Mouse (Mus musculus): Measurements from ENCODE around the gene Cbx7.
"Not testable (repeated sequence)": the region's sequence is repeated elsewhere in the genome, so short reads cannot be mapped to it uniquely, and the experiment has no call there.

Gene Cbx7

DNA sequence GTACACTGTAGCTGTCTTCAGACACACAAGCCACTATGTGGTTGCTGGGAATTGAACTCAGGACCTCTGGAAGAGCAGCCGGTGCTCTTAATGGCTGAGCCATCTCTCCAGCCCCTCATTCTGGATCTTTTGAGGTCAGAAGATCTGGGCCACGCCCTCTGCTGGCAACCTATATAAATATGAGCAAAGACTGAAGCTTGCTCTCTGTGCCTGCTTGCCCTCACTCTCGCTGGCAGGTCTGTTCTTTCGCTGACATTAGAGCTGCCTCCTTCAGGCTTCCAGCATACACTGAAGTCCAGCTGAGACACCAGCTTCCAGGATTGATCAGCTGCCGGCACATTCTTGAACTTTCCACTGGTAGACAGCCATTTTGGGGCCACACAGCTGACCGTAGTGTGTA lies 23.2 kb downstream of the Cbx7 start:
- peak; percentile 52 for DNase-seq (ENCODE audit: low read depth)

DNA sequence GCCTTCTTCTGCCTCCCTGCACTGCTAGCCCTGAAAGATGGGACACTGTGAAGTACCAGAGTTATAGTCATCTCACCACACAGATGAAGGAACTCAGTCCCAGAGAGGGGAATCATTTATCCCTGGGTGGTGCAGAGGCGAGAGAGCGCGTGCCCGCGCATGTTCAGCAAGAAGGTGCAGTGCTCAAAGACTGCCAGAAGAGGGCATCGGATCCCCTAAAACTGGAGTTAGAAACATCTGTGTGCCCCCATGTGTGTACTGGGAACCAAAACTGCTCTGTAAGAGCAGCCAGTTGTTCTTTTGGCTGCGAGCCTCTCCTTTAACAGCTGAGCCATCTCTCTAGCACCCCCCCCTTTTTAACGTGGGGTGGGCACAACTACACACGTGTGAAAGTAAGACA lies 24.1 kb downstream of the Cbx7 start:
- DNase-seq (ENCODE audit: low read depth): peak; percentile 69

DNA sequence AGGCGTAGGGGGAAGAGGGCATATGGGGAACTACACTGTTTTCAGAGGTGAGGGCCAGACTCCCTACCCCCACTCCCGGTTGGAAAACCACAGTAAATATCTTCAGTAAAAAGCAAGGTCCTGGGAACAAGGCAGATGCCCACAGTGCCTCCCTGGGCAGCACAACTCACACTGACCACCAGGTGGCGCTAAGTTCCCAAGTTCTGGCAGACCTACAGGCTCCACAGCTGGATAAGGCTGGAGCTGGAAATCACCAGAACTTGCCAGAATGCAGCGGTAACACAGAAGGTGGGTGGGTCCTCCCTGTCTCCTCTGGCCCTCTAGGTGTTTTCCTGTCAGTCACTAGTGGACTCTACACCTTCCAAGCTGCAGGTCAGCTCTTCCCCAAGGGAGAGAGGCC lies 24.9 kb downstream of the Cbx7 start:
- DNase-seq (ENCODE audit: low read depth): peak; percentile 93

DNA sequence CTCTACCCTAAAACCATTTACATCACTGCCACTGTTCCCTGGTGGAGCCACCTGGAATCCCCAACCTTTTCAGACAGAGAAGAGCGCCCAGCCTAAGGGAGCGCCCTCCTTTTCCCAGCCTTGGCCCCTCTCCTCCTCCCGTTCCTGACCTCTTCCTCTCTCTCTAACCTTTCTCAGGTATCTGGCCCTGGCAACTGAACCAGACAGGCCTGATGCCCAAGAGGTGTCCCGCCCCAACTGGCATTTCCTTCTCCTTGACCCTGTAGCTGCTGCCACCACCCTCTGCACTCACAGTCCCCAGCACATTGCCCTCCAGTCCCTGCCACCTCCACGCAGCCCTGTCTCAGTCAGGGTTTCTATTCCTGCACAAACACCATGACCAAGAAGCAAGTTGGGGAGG lies 26.0 kb downstream of the Cbx7 start:
- no peak for DNase-seq (ENCODE audit: low read depth)

DNA sequence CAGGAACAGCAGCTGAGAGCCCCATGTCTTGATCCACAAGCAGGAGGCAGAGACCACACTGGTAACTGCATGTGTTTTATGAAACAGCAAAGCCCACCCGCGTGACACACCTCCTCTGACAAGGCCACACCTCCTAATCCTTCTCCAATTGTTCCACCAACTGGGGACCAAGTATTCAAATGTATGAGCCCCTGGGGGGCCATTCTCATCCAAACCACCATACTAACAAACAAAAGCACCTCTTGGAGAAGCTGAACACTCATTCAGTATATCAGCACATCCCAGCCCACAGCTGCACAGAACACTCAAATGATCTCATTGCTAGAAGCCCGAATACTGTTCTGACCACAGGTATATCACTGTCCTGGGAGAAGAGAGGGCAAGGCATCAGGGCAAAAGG lies 27.3 kb downstream of the Cbx7 start:
- DNase-seq (ENCODE audit: low read depth): no peak

DNA sequence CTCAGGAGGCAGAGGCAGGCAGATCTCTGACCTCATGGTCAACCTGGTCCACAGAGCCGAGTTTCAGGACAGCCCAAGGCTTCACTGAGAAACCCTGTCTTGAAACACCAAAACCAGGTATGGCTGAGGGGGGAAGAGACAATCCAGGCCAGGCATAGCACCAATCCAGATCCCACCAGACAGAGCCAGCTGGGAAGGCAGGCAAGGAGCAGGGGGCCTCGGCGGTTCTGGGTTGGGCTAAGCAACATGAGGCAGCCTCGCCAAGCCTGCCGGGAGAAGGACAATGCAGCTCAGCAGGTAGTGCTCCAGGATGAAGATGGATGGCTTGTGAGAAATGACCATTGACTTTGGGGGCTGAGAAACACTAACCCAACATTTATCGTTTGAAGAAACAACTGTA lies 28.4 kb downstream of the Cbx7 start:
- DNase-seq (ENCODE audit: low read depth): no peak

DNA sequence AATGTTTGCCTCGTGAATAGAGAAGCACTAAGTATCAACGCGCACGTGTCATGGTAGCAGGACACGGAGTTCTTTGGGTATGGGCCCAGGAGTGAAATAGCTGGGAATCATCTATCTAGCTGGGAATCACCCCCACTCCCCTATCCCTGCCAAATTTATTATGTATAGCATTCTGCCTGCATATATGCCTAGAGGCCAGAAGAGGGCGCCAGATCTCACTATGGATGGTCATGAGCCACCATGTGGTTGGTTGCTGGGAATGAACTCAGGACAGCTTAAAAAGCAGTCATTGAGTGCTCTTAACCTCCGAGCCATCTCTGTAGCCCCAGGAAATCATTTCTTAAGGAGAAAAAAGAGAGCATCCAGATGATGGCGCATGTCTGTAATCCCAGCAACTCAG lies 30.0 kb downstream of the Cbx7 start:
- DNase-seq (ENCODE audit: low read depth): peak; percentile 84

DNA sequence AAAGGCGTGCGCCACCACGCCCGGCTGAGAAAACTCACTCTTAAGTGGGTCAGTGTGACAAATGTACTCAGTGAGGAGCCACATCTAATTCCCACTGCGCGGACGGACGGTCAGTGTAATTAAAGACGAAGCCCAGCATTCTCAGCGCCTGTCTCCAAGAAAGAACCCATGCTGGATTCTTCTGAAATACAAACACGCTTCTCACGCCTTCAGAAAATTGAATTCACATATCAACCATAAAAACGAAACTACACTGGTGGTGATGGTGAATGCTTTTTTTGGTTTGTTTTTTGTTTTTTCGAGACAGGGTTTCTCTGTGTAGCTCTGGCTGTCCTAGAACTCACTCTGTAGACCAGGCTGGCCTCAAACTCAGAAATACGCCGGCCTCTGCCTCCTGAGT lies 31.0 kb downstream of the Cbx7 start:
- DNase-seq (ENCODE audit: low read depth): no peak

DNA sequence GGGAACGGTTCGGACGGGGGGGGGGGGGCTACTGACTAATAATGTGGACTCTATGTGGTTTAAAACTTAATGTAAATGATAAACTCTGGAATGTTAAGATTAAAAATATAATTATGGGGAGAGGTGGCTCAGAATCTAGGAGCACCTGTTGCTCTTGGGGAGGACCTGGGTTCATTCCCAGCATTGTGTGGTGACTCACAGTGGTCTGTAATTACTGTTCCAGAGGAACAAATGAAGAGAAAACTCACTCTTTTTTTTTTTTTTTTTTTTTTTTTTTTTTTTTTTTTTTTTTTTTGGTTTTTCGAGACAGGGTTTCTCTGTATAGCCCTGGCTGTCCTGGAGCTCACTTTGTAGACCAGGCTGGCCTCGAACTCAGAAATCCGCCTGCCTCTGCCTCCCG lies 31.4 kb downstream of the Cbx7 start:
- not testable (repeated sequence) for DNase-seq (ENCODE audit: low read depth)

DNA sequence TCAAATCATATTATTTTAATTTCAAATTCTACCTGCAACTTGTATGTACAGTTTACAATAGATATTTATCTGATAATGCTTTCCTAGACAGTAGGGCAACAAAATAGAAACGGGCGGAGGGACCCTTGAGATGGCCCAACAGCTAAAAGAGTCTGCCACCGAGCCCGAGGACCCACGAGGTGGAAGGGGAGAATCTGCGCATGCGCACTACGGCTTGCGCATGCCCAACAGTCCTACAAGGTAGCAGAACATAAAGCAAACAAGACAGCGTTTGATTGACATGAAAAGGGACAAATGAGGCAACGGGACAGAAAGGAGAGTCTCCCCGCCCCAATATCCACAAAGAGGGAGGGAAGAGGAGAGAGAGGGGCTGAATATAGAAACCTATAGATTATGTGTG lies 31.9 kb downstream of the Cbx7 start:
- no peak for DNase-seq (ENCODE audit: low read depth)

DNA sequence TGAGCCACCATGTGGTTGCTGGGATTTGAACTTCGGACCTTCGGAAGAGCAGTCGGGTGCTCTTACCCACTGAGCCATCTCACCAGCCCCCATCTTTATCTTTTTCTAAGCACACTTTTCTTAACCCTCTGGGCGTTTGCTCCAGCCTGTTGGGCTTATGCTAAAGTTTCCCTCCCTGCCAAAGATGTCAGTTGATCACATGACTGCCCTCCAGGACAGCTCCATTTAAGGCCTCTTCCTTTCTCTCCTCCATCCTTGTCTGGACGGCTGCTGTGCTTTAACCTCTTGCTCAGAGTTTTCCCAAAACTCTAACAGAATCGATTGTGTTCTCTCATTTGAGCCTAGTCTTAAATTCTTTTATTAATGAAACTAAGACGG lies 34.6 kb downstream of the Cbx7 start:
- DNase-seq (ENCODE audit: low read depth): no peak

DNA sequence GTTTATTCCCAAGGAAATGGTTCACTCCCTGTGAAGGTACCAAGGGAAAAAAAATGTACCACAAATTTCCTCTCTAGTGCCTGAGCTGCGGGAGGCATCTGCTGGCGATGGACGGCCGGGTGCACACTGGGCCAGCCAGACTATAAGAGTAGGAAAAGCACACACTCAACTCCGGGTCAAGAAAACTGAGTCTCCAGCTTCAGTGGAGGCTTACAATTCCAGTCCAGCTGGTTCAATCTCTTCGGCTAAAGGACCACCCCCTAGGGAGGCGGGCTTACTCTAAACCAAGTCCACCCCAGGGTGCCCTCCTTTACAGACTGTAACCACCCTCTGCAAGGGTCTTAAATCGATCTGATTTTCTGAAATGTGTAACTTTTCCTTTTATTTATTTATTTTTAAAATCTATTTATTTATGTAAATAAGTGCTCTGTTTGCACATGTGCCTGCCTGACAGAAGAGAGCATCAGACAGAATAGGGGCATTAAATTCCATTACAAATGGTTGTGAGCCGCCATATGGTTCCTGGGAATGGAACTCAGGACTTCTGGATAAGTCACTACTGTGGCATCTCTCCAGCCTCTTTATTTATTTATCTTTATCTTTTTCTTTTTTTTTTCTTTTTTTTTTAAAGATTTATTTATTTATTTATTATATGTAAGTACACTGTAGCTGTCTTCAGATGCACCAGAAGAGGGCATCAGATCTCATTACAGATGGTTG lies 35.1 kb downstream of the Cbx7 start:
- peak; percentile 18 for DNase-seq (ENCODE audit: low read depth)

DNA sequence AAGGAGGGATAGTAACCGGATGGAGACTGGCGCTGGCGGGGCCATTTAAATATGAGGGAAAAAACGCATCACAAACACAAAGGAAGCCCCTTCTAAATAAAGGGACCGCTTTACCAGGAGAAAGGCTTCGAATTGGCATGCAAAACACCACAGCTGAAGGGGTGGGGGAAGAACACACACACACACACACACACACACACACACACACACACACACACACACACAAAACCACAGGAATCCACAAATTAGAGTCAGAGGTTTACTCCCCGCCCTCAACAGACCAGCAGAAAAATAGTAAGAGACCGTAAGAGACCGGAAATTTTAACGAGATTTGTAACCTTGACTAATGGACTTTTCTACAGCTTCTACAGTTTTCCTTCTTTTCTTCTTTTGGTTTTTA lies 36.1 kb downstream of the Cbx7 start:
- DNase-seq (ENCODE audit: low read depth): peak; percentile 75

DNA sequence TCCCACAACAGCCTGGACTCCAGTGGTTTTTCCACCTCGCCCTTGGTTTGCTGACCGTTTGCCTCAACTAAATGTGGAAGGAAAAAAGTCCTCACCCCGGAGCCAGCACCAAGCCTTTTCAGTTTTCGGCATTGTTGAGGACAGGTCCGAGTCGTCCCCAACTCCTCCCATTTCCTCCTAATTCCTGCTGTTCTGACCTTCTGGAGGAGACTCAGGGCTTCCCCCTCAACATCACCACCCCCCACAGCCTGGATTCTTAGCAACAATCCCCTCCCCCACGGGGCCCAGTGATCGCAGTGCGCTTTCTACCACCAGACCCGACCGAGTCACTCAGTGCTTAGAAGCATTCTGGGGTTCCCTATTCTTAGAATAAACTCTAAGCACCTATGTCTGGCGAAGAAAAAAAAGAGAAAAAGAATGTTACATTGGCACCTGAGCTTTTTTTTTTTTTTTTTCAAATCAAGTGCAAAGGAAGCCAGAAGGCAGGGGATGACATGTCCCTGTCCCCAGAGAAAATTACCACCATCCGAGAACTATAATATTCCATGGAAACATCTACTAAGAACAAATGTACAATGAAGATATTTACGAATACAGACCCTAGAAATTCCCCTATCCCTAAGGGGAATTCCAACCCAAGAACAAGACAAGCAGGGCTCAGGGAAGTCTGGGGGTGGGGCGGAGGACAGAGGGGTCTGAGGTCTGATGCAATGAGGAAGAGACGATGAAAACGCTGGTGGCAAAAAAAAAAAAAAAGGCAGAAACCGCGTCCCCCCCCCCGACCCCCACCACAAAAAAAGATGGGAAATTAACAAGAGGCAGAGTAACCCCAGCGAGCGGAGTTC lies 37.0 kb downstream of the Cbx7 start:
- peak; percentile 71 for DNase-seq (ENCODE audit: low read depth)

DNA sequence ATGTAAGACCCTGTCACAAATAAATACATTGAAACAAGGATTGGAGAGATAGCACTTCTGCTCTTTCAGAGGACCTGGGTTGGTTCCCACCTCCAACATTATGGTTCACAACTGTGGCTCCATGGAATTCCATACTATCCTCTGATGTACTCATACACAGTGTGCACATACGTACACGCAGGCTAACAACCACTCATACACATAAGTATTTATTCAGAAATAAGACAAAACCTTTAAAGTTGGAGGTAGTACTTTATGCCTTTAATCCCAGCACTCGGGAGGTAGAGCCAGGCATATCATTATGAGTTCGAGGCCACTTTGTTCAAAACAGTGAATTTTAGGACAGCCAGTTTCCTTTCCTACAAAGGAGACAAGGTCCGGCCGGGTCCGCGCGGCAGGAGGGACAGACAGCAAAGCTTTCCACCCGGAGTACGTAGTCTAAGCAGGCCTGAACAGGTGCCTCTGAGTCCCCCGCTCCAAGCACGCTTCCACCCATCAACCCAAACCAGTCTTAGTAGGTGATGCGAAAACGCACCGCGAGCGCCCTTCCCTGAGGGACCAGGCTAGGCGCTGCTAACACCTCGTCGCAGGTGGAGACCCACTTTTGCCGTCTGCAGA lies 37.8 kb downstream of the Cbx7 start:
- peak; percentile 65 for DNase-seq (ENCODE audit: low read depth)

DNA sequence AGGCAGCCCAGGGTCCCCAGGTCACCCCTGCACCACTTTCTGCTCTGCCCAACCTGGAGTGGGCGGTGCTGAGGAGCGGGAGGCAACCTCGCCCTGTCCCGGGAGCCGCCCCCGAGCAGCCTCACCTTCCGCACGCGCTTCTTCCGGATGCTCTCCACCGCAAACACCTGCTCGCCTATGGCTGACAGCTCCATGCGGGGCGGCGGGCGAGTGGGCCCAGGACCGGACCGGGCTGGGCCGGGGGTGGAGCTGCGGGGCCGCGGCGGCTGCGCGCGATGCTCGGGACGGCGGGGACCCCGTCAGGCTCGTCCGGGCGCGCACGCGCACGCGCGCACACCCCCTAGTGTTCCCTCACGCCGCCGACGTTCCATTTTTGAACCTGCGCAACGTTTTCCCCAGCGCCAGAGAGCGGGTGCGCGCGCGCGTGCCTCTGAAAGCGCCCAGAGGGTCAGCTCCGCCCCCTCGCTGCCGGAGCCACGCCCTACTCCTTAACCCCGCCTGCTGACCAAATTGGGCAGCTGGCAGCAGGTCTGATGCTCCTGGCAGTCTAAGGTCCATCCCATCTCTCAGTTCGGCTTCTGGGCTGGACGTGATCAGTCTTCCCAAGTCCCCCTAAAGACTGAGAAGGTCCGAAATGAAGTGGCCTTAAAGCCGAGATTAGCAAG lies 38.5 kb downstream of the Cbx7 start:
- DNase-seq (ENCODE audit: low read depth): peak; percentile 96

DNA sequence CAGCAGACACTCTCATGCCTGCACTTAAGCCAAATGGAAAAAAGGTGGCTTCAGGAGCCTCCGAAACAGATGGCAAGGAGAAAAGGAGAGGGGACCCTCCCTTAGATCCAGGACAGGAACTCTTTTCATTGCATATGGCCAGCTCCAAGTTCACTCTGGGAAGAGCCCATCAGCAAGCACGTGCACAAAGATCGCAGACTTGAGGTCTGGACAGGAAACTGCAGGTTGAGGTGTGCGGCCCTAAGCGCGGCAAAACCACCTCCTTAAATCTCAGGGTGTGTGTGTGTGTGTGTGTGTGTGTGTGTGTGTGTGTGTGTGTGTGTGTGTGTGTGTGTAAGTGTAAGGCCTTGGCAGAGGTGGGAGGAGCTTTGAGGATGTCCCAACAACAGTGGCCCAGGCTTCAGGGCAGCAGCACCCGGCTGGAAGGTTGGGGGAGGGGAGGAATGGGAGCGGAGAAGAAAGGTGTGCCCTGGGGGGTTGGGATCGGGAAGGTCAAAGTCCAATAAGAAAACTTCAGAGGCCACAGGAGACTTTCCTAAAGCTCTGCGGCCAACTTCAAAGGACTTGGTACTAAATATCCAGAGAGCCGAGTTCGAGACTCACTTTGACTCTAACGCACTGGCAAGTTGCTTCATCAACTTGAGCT lies 39.3 kb downstream of the Cbx7 start:
- peak; percentile 77 for DNase-seq (ENCODE audit: low read depth)

DNA sequence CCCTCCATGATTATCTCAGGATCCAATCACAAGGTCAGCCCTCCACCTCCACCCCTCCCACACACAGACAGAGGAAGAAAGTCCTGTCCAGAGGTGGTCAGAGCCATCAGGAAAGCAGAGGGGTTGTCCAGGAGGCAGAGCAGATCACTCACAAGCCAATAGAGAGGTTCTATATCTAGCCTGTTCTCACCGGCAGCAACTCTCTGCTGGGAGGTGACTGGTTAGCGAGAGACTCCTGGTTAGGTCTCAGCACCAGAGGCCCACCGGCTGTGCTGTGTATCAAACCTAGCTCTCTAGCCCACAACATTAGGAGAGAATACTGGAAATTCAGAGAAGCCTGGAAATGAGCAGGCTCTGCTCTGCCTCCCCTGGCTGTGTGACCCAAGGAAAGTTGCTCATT lies 41.2 kb downstream of the Cbx7 start:
- no peak for DNase-seq (ENCODE audit: low read depth)

DNA sequence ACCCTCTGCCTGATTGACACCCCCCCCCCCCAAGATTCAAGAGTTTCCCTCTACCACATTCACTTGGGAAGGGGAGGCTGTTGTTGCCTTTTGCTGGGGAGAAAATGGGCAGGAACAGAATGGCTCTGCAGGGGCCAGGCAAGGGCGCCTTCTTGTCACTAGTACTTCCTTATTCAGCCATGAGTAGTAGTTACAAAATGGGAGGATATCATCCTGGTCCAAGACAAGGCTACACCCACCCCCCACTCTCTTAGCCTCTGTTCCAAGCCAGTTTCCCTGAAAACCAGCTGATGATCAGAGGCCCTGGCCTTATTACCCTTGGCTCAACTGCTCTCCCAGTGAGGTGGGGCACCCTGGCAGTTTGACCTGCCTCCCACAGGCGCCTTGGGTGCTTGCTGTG lies 42.2 kb downstream of the Cbx7 start:
- no peak for DNase-seq (ENCODE audit: low read depth)

DNA sequence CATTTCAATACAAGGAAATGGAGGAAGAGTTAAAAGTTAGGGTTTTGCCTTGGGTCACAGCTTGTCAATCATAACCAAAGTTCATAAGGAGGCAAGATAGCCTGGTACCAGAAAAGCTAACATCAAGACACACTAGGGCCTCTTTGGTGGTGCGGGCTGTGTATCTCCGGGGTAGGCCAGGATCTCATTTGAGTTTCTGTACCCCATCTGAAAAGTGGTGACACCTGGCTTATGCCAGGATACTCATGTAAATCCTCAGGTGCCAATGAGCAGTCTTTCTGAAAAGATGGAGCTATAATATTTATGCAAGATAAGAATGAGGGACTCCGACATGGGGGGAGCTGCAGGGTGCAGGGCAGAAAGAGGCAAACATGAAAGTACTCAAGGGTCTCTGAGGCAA lies 42.6 kb downstream of the Cbx7 start:
- no peak for DNase-seq (ENCODE audit: low read depth)

DNA sequence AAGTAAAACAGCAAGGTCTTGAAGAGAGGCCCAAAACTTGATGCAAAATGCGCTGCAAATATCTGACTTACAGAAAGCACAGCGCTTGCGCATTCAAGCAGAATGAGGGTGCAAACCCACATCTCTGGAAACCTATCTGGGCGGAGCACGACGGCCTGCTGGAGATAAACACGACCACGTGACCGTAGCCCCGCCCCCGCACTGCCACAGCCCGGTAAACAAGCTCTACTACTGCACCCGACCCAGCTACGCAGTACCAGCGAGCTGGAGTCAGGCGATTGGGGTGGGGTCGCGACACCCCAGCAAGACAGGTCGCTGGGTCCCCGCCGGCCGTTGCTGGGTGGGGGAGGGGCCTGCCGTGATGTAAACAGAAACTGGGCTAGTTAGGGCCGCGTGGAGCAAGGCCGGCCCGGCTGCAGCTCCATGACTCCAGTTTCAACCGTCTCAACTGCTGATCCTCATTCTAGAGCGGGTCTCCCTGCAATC lies 43.2 kb downstream of the Cbx7 start:
- DNase-seq (ENCODE audit: low read depth): peak; percentile 98

DNA sequence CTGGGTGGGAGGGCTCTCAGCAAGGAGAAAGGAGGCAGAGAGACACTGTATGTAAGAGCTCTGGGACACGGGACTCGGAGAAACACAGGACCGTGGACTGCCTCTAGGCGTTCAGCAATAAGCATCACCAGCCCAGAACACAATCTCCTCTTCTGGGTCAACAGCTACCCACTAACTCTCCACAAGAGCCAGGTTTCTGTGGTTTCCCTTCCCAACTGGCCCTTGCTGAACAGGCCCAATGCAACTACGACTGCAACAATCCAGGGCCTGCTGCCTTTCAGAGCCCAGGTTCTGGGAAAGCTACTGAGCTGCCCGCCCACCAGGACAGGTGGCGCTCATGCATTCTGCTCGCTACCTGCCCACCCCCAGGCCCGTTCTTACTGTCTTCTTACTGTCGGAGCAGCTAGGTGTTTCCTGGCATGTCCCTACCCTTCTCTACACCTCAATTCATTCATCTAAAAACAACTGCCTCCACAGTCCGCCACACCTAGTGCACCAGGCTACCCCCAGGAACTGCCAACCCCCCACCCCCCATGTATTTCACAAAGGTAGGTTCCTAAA lies 44.0 kb downstream of the Cbx7 start:
- no peak for DNase-seq (ENCODE audit: low read depth)

All from induced T-regulatory cell, adult 2 months (primary cell).